Mouse (Mus musculus): Measurements from ENCODE around the gene Cox6b2.
"Not testable (repeated sequence)": the region's sequence is repeated elsewhere in the genome, so short reads cannot be mapped to it uniquely, and the experiment has no call there.

The Cox6b2 gene

GRCm38 (mm10) chr7:4752821-4753570, at the start of gene Cox6b2:
Gene Cox6b2 (minus strand): TSS chr7:4753094.
- DNase-seq = peak; percentile 88

DNA sequence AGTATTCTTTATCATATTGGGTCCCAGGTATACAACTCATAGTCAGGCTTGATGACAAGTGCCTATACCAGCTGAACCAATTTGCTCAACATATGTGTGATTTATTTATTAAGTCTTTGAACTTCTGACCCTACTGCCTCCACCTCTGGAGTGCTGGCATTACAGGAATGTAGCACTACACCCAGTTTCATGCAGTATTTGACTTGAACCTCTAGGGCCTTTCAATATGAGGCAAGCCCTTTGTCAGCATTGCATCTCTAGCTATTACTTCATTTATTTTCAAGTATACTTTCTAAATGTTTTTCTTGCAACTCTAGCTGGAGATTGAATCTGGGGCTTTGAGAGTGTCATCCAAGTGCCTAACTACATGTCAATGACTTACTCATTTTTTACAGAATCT, 49.4 kb upstream of the Cox6b2 start:
- no peak for DNase-seq

DNA sequence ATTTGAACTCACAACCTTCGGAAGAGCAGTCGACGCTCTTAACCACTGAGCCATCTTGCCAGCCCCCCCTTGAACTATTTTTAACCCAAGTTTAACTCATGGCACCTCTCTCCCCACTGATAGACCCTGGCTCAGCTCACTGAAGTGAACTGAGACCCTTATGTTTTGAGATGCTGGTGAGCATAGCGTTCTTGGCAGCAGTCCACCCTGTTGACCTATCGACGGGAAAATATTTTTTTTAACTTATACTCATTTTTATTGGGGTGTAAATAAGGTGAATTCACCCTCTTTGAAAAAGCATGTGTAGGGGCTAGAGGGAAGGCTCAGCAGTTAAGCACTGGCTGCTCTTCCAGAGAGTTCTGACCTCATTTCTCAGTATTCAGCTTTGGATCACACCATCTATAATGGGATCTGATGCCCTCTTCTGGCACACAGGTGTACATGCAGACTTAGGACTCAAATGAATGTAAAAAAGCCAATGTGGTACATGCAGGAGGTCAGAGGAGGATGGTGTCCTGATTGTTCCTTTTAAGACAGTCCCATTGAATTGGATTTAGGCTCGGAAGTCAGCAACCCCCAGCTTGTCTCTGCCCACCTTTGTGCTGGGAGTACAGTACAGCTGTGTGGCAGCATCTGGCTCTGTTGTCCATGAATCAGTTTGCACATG, 43.0 kb upstream of the Cox6b2 start:
- DNase-seq = peak; percentile 22

DNA sequence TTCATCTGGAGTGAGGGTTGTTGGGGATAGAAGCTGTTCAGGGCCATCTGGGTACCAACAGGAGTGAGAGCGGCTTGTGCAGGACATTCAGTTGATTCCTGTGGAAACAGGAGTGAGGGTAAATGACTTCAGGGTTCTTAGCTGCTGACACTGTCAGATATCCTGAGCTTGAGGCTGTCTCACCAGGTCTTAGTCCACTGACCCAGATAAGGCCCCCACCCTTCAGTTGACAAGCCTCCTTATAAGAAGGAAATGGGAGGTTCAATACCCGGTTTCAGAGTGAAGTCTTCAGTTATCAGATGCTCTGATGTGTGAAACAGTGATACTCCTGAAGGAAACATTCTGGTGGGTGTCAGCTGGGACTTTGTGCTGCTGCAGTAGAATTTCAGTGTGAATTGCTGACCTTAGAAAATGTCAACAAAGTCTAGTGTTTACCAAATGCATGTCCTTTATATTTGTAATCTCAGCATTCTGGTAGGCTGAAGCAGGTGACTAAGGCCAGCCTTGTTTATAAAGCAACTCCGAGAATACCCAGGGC, 41.8 kb upstream of the Cox6b2 start:
- DNase-seq = no peak

- no peak for DNase-seq
These were observed 40.8 kb upstream of the Cox6b2 start for GRCm38 (mm10) chr7:4793674-4794073.

DNA sequence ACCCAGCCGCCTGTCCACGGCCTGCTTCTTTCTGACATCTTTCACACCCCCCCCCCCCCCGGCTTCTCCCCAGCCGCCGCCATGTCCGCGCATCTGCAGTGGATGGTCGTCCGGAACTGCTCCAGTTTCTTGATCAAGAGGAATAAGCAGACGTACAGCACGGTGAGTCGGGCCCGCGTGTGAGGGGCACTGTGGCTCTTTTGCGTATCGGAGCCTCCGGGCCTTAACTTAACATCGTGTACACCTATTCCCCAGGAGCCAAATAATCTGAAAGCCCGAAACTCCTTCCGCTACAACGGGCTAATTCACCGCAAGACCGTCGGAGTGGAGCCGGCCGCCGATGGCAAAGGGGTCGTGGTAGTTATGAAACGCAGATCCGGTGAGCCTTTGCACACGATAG, 40.4 kb upstream of the Cox6b2 start:
- DNase-seq = not testable (repeated sequence)

DNA sequence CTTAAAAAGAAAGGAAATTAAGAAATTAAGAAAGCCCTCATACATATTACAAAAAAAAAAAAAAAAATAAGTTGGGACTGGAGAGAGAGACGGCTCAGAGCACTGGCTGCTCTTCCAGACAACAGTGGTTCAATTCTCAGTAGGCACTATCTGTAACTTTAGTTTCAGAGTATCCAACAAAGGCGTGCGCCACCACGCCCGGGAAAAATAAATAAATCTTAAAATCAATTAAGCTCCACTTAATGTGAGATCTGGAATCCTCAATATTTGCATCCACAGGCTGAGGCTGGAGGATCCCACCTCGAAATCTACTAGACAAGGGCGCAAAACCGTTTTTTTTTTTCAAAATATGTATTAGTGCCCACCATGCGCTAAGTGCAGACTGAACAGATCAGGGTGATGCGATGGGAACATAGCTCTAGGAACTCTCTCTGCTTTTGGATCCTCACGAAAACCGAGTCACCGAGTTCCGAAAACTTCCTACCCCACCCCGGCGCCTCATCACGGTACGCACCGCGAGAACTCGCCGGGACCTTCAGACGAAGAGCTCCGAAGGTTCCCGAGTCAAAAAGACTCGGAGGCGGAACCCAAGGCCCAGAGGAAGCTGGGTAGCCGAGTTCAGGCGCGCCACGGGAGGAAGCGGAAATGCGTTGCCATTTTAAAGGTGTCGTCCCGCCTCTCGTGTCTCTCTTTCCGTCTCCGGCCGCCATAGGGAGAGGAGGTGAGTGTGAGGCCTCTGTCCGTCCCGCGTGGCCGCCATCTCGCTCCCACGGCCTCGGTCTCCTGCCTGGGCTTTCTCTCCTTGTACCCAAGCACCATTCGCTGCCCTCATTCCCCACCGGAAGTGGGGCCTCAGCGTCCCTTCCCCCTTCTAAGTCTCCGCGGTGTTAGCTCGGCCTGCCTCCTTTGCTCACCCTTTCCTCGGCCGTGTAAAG, 39.7 kb upstream of the Cox6b2 start, which contains the start of gene Rpl28:
Gene Rpl28, plus strand, starts transcription at position 597 of the 935 bp plus-strand sequence.
- peak; percentile 93 for DNase-seq

DNA sequence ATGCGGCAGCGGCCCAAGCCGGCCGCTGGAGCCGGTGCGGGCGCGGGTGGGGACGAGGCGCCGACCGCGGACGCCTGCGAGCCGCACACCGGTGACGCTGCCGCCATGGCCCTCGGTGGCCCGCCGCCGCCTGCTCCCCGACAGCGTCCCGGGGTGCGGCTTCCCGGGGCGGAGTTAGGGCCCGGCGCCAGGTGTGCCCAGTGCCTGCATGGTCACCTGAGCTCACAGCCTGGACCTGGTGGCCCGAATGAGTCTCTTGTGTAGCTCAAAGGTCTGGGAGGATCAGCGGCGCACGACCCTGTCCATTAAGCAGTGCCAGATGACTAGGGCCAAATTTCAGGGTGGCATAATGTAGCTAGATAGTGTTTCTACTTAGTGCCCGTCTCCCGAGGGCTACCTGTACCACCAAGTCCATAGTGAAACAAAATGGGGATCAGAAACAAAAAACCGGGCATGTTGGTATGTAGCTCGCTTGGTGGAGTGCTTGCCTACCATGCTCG, 36.6 kb upstream of the Cox6b2 start, which contains the start of gene Tmem238:
Gene Tmem238, minus strand, starts transcription at position 221 of the 500 bp plus-strand sequence.
- DNase-seq = peak; percentile 25

DNA sequence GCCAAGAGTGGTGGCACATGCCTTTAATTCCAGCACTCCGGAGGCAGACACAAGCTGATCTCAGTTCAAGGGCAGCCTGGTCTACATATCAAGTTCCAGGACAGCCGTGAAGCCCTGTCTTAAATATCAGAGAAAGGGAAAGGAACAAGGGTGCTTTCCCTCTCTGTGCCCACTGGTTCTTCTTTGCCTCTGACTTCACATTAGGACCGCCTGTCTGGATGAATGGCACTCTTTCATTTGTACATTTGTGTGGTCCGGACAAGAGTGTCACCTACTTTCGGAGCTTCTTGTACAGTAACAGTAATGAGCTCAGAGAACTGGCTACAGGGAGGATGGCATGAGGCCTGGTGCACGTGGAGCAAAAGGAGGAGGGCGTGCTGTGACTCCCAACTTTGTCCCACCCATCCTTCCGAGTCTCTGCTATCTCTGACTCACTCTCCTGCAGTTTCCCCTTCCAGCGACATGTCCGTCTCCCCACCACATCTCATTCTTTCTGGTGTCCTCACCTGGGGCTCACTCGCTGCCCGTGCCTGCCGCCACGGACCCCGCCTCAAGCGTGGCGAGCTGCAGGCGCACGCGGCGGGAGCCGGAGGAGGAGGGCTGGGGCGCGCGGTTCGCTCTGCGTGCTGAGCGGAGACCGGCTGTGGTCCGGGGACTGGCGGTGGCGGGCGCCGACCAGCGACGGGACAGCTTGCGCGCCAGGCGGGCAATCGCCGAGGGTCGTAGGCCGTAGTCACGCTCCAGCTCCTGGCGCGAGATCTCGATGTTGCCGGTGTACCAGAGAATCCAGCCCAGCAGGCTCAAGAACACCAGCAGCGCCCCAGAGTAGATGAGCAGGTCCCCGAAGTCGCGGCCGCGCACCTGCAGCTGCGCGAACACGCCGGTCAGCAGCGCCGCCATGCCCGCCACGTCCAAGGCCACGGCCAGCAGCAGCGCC, 35.9 kb upstream of the Cox6b2 start:
- peak; percentile 47 for DNase-seq

GRCm38 (mm10) chr7:4783667-4784268, 30.9 kb upstream of the Cox6b2 start:
- no peak for DNase-seq

DNA sequence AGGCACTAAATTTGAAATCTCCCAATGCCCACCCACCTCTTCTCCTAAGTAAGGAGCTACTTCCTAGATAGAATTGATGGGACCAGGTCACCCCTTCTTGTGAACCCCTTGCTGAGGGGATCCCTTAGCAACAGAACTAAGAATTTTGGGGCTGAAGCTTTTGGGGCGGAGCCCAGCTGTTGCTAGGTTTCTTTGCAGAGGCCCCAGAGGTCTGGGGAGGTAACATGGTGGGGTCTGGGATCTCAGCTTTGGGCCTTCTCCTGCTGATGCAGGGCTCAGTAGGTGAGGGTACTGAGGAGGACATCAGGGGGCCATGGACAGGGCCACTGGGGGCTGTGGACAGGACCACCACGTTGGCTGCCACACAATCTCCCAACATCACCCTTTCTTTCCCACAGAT, 29.9 kb upstream of the Cox6b2 start, which contains the start of the genes Il11 and Tmem190:
Gene Il11, minus strand, starts transcription at position 101 of the 400 bp plus-strand sequence.
Gene Tmem190, plus strand, starts transcription at position 179 of the 400 bp plus-strand sequence.
- DNase-seq = no peak

DNA sequence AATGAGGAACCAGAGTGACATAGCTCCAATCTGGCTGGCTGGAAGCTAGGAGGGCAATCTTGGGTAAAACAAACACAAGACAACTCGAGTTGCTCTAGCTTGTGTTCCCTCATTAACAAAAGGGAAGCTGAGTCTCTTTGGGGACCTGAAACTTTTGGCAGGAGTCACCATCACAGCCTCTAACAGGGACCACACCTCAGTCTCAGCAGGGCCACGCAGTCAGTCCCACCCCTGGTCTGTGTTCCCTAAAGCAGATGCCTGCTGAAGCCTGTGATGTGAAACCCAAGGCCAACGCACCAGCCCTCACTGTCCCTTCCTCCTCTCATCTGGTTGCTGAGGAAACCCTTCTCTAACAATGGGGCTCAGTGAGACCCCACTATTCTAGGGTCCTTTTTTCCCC, 29.2 kb upstream of the Cox6b2 start:
- DNase-seq = no peak

- no peak for DNase-seq
These were observed 27.0 kb upstream of the Cox6b2 start for GRCm38 (mm10) chr7:4779921-4780320.

GRCm38 (mm10) chr7:4777851-4778637, 25.1 kb upstream of the Cox6b2 start:
- DNase-seq = no peak

- DNase-seq = peak; percentile 30
These were observed 24.3 kb upstream of the Cox6b2 start for GRCm38 (mm10) chr7:4776861-4777830.

GRCm38 (mm10) chr7:4776131-4776530, 23.2 kb upstream of the Cox6b2 start:
- no peak for DNase-seq

DNA sequence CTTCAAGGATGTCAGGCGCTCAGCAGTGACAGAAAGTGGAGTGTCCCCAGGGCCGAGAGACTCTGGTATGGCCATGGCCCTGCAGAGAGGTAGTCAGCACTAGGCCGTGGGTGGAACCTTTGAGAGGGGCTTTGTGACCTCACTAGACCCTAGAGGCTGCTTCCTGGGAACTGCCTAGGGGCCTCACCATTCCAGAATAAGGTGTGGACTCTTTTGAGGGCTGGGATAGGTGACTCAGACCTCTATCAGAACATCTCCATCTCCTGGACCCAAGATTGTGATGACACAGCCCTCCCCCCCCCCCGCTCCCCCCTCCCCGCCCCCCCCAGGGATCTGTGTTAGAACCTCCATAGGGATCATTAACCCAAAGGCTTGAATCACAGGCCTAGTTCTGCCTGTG, 18.3 kb upstream of the Cox6b2 start, which contains the start of gene Fam71e2:
Gene Fam71e2, minus strand, starts transcription at position 101 of the 400 bp plus-strand sequence.
- no peak for DNase-seq

GRCm38 (mm10) chr7:4764946-4765710, 12.2 kb upstream of the Cox6b2 start:
- DNase-seq = no peak

Measured in thymus, postnatal 25 days (tissue).